Mouse (Mus musculus) ES-E14 (cell line): Measurements from ENCODE around the gene Gm13271. TPM values are rescaled to one million over a fixed set of nuclear protein-coding genes. Genes with fewer than 3 reads are reported as not detected.
"Not testable (repeated sequence)": the region's sequence is repeated elsewhere in the genome, so short reads cannot be mapped to it uniquely, and the experiment has no call there.

Experiments used
- DNase-seq: peaks from one replicate; pipeline ENCODE4 v3.0.0-alpha.2; 2013; ENCODE audit warnings: low read depth, low spot score
- H3K27ac ChIP-seq: 2 replicates; pipeline ENCODE4 v1.5.1; 2012; ENCODE audit warnings: low read depth, mild to moderate bottlenecking, low read length, moderate library complexity, mixed read lengths; ENCODE audit not compliant: poor library complexity, insufficient read depth, severe bottlenecking
- H3K36me3 ChIP-seq: 2 replicates; pipeline ENCODE4 v1.6.1; 2012; ENCODE audit warnings: mild to moderate bottlenecking, low read length, moderate library complexity, mixed read lengths; ENCODE audit not compliant: control insufficient read depth, poor library complexity, insufficient read depth, severe bottlenecking
- H3K4me1 ChIP-seq, 2 experiments: fragments of 150-350 bp in 1 of 2; sonication (generic) in 1 of 2; 2 replicates each; pipeline ENCODE4 v1.6.1; 2012; ENCODE audit warnings: low read length in 2 of 2, mild to moderate bottlenecking in 1 of 2, mixed read lengths in 1 of 2; ENCODE audit not compliant: control insufficient read depth in 2 of 2, insufficient read depth in 2 of 2, poor library complexity in 1 of 2
- H3K4me3 ChIP-seq, 2 experiments: fragments of 150-350 bp in 1 of 2; sonication (generic) in 1 of 2; 2 replicates each; pipeline ENCODE4 v1.5.1; 2012; ENCODE audit warnings: low read length in 2 of 2, low read depth in 1 of 2, mild to moderate bottlenecking in 1 of 2, mixed read lengths in 1 of 2; ENCODE audit not compliant: insufficient read depth in 1 of 2, poor library complexity in 1 of 2, severe bottlenecking in 1 of 2
- H3K9ac ChIP-seq: 2 replicates; pipeline ENCODE4 v1.6.1; 2012; ENCODE audit warnings: low read depth, mild to moderate bottlenecking, low read length, mixed read lengths; ENCODE audit not compliant: poor library complexity, insufficient read depth, severe bottlenecking
- H3K9me3 ChIP-seq: fragments of 150-350 bp; sonication (generic); 2 replicates; pipeline ENCODE4 v1.6.1; 2012; ENCODE audit warnings: low read depth, mild to moderate bottlenecking, low read length; ENCODE audit not compliant: control insufficient read depth, insufficient read depth
- CHD2 ChIP-seq: IDR thresholded peaks from 2 replicates; pipeline ENCODE4 v1.6.1; 2014; ENCODE audit warnings: mild to moderate bottlenecking, low read depth, low read length, inconsistent platforms
- HCFC1 ChIP-seq: IDR thresholded peaks from 2 replicates; pipeline ENCODE4 v1.6.1; 2012; ENCODE audit warnings: low read length, inconsistent platforms, borderline replicate concordance; ENCODE audit not compliant: insufficient read depth
- MAFK ChIP-seq: IDR thresholded peaks from 2 replicates; pipeline ENCODE4 v1.6.1; 2014; ENCODE audit warnings: mild to moderate bottlenecking, low read depth, low read length, inconsistent platforms; ENCODE audit not compliant: insufficient read depth
- ZC3H11A ChIP-seq: IDR thresholded peaks from 2 replicates; pipeline ENCODE4 v1.6.1; 2012; ENCODE audit warnings: low read depth, mild to moderate bottlenecking, inconsistent platforms, low read length, borderline replicate concordance
- ZNF384 ChIP-seq: IDR thresholded peaks from 2 replicates; pipeline ENCODE4 v1.6.1; 2012; ENCODE audit warnings: low read depth, low read length, inconsistent platforms
- in situ Hi-C, 2 experiments: fragments of 600-800 bp; cut with MboI; formaldehyde crosslinking; loops; one replicate each; pipeline ENCODE4 v1.15.1; 2025; ENCODE audit warnings: low sequenced_read_pairs in 2 of 2, inconsistent platforms in 1 of 2; ENCODE audit not compliant: unreplicated experiment in 2 of 2
- total RNA-seq: library from RNA; depleted of rRNA; stranded (reverse); fragments of 300-350 nt; gene quantifications from 2 replicates; pipeline ENCODE4 v1.2.3, GENCODE M21; 2012; rRNA removed

Gene Gm13271
- total RNA-seq, result not detected in 2 replicates

DNA sequence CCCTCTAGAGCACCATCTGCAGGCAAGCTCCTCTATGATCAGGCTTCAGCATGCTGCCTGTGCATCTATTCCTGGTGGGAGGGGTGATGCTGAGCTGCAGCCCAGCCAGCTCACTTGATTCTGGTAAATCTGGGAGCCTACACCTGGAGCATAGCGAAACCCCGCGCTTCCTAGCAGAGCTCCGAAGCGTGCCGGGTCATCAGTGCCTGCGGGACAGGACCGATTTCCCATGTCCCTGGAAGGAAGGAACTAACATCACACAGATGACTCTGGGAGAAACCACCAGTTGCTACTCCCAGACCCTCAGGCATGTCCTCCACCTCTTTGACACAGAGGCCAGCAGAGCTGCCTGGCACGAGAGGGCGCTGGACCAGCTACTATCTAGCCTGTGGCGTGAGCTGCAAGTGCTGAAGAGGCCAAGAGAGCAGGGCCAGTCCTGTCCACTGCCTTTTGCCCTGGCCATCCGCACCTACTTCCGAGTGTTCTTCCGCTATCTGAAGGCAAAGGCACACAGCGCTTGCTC, at the start of gene Gm13271:
TSS of gene Gm13271 (plus strand) at position 51 of the 523 bp plus-strand sequence.
- H3K36me3 ChIP-seq, H3K4me1 ChIP-seq, H3K9me3 ChIP-seq, H3K4me3 ChIP-seq, H3K9ac ChIP-seq, DNase-seq, in situ Hi-C loops, H3K27ac ChIP-seq: not testable (repeated sequence)

DNA sequence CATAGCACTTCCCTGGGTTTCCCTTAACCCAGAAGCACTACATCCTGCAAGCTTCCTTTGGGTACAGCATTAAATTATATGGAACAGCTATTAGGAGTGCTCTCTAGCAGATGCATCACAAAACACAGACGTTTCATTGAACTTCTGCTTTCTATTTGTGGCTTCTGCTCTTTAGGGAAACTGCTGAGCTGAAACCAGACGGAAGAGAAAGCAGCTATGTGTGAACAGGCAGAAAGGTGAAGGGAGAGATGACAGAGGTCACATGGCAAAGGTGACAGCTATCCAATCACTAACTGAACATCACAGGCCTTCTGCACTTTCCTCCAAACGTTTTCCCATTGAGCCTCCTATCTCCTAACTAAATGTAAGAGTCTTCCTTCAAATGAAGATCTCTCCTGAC, 48.7 kb upstream of the Gm13271 start:
- H3K4me3 ChIP-seq, result no peak overlapping the region
- DNase-seq, result no peak
- no peak for TF ChIP-seq ZNF384
- no peak for TF ChIP-seq HCFC1
- TF ChIP-seq MAFK, result no peak
- TF ChIP-seq ZC3H11A, result no peak
- H3K27ac ChIP-seq, result no peak overlapping the region
- 0 out of 4 replicates have a peak, but pooled peaks cover 0 to 4% of the 10 kb centered on the region in 2 experiments for H3K4me1 ChIP-seq
- no peak overlapping the region for H3K9ac ChIP-seq
- no peaks in the 10 kb centered on the region for H3K36me3 ChIP-seq
- no peaks in the 10 kb centered on the region for H3K9me3 ChIP-seq
- in situ Hi-C loops, result no loop called here

DNA sequence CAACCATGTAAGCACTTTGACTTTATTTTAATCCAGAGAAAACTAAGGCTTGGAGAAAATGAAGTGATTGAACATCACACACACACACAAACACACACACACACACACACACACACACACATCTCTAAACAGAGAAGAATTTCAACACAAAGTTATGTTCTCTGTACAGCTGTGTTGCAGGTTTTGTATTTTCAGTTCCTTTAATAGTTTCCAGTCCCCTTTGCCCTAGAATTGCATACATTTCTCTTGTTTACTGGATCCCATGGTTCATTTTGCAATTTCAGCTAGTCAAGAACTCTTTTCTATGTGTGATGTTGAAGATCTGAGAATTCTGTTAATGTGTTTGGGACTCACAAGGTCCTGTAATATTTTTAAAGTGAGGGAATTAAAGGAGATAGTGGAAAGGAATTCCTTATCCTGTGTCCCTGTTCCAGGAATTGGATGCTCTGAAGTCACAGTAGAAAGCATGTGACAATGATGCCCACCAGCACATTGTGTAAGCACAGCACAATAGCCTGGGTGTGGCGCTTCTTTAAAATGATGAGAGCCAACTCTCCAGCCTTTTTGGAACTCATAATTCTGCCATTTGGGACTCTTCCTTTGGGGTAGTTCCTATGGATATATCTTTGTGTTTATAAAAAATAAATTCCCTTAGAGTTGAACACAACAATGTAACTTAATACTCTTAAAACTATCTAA, 47.4 kb upstream of the Gm13271 start:
- H3K4me1 ChIP-seq, result 0 out of 4 replicates have a peak, but pooled peaks cover 0 to 4% of the 10 kb centered on the region in 2 experiments
- in situ Hi-C loops, result no loop called here
- H3K9me3 ChIP-seq, result no peaks in the 10 kb centered on the region
- H3K4me3 ChIP-seq, result no peak overlapping the region
- no peak overlapping the region for H3K27ac ChIP-seq
- H3K36me3 ChIP-seq, result no peaks in the 10 kb centered on the region
- H3K9ac ChIP-seq, result no peak overlapping the region
- no peak for DNase-seq
- TF ChIP-seq HCFC1, result no peak
- no peak for TF ChIP-seq ZNF384
- TF ChIP-seq CHD2, result no peak
- TF ChIP-seq ZC3H11A, result no peak
- no peak for TF ChIP-seq MAFK

DNA sequence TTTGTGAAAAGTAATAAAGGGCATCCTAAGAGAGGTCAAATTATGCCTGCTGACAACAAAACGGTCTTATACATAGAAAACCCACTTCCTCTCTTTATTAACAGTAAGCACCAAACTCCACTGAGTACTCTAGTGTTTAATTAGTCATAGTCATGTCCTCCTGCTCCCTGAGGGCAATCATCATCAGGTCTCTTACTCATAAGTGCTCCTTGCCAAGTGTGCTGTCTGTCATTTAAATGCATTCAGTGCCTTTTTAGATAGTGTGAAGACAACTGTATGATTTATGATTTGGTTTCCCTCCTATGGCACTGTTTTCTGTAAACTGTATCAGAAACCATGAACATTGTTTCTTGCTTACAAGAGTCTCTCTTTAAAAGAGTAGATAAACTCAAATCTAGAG, 40.4 kb upstream of the Gm13271 start:
- Histone ChIP-seq H3K27ac (no peak overlapping the region), H3K4me3 (no peak overlapping the region), H3K36me3 (no peaks in the 10 kb centered on the region; the same call in 1 of the 2 replicates), H3K9me3 (no peaks in the 10 kb centered on the region), H3K9ac (no peak overlapping the region), H3K4me1 (no peaks in the 10 kb centered on the region)
- in situ Hi-C loops, result no loop called here
- TF ChIP-seq ZC3H11A (no peak), ZNF384 (no peak)
- no peak for DNase-seq

DNA sequence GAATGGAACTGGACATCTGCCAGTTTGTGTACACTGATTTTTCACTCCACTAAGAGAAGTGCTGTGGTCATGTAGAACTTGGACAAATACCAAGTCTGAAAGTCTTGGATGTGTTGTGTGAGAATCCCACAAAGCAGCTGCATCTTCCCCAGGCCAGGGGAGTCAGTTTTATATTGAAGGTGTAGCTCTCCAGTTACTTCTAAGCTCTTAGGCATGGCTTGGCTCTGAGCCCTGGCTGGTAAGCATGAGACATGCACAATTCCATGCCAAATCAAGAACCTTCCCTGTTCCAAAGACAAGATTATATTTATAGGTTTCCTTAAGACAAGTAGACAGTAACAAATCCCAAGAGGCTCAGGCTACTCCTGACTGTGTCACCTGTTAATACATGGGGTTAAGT, 39.6 kb upstream of the Gm13271 start:
- H3K27ac ChIP-seq, result no peak overlapping the region
- no peak overlapping the region for H3K4me3 ChIP-seq
- peaks cover 1% of the 10 kb centered on the region; the same call in 1 of the 2 replicates for H3K36me3 ChIP-seq
- TF ChIP-seq ZC3H11A (no peak), HCFC1 (no peak), MAFK (no peak), CHD2 (no peak), ZNF384 (no peak)
- in situ Hi-C loops, result no loop called here
- DNase-seq, result no peak
- no peaks in the 10 kb centered on the region for H3K4me1 ChIP-seq
- H3K9ac ChIP-seq, result no peak overlapping the region
- no peaks in the 10 kb centered on the region for H3K9me3 ChIP-seq
